Mouse (Mus musculus) lung, embryonic 16.5 days (tissue): ENCODE measurements around the gene Hnrnpa0. TPM values are rescaled to one million over a fixed set of nuclear protein-coding genes. Genes with fewer than 3 reads are reported as not detected.

Experiments
- ATAC-seq: fragments of 200-750 bp; cut with Nextera tagmentation; 2 replicates; pipeline ENCODE4 v1.8.0; 2017; ENCODE audit warnings: low read depth, mild to moderate bottlenecking, moderate library complexity
- H3K27ac ChIP-seq: fragments of 300-500 bp; sonication (generic); 2 replicates; pipeline ENCODE4 v1.5.1; 2014; ENCODE audit warnings: mild to moderate bottlenecking, control low read depth, low read length
- H3K27me3 ChIP-seq: fragments of 300-500 bp; sonication (generic); 2 replicates; pipeline ENCODE4 v1.6.1; 2014; ENCODE audit warnings: low read depth, low read length, mixed read lengths; ENCODE audit not compliant: control insufficient read depth, insufficient read depth
- H3K36me3 ChIP-seq: fragments of 300-500 bp; sonication (generic); 2 replicates; pipeline ENCODE4 v1.6.1; 2014; ENCODE audit warnings: low read length; ENCODE audit not compliant: control insufficient read depth, insufficient read depth
- H3K4me1 ChIP-seq: fragments of 300-500 bp; sonication (generic); replicated peaks from 2 replicates; pipeline ENCODE4 v1.6.1; 2014; ENCODE audit warnings: low read length, mixed read lengths; ENCODE audit not compliant: control insufficient read depth, insufficient read depth
- H3K4me2 ChIP-seq: fragments of 300-500 bp; sonication (generic); 2 replicates; pipeline ENCODE4 v1.6.1; 2014; ENCODE audit warnings: low read depth, low read length, control low read depth
- H3K4me3 ChIP-seq: fragments of 300-500 bp; sonication (generic); 2 replicates; pipeline ENCODE4 v1.5.1; 2014; ENCODE audit warnings: mild to moderate bottlenecking, low read length, control low read depth
- H3K9ac ChIP-seq: fragments of 300-500 bp; sonication (generic); 2 replicates; pipeline ENCODE4 v1.6.1; 2014; ENCODE audit warnings: low read length, control low read depth
- H3K9me3 ChIP-seq: fragments of 300-500 bp; sonication (generic); 2 replicates; pipeline ENCODE4 v1.6.1; 2016; ENCODE audit warnings: low read length; ENCODE audit not compliant: control insufficient read depth
- WGBS: fragments of 180-500 bp; shearing (Covaris S2); extraction: QIAGEN DNeasy Blood & Tissue Kit; methylation state at CpG from one replicate; pipeline ENCODE4 v1.1.7; 2014; 5-methylcytosine and 5-hydroxymethylcytosine counted together
- polyA plus RNA-seq: library from polyadenylated mRNA; unstranded; fragments of >200 nt; fragmentation: Nextera tagmentation; extraction: Ambion mirVana; gene quantifications from 2 replicates; pipeline ENCODE4 v1.2.1, GENCODE M21; 2015

Hnrnpa0 gene
- polyA plus RNA-seq, 1 experiment from 2014 or later = 32.9 TPM

DNA sequence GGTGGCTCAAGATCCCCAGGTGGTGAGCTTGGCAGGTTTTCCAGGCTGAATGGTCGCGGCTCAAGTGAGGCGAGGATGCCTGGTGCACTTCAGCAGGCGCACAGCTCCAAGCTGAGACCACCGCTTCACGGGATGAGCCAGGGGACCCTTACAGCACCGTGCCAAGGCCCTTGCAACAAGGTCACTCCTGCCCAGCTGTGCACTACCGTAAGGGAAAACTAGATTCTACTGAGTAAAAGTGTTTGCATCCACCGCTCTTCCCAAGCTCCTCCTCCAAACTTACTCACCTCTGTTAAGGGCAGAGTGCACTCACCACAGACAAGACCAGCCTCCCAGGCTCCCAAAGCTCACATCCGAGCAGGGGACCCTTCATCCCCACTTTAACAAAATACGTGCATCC lies 44.8 kb downstream of the Hnrnpa0 start:
- H3K27me3 ChIP-seq = no peaks in the 10 kb centered on the region

DNA sequence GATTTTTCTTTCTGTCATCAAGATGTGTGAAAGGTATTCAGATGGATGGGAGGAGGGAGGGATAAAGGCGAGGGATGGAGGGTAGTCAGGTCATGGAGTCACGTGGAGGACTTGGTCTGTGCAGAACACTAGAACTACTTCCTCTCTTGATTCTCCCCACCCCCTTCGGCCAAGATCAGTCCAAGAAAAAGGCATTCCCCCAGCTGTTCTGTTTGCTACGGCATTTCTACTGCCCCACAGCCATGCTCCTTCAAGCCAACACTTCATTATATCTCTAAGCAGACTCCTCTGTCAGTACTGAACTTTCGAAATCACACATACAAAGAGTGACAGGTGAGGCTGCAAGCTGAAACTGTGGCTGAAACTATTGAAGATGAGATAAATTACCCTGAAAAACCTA lies 45.3 kb downstream of the Hnrnpa0 start:
- H3K27ac ChIP-seq = no peak overlapping the region
- peaks cover 10% of the 10 kb centered on the region; the same call in 1 of the 2 replicates for H3K4me1 ChIP-seq
- no peaks in the 10 kb centered on the region for H3K9me3 ChIP-seq
- H3K9ac ChIP-seq = no peak overlapping the region
- no peak overlapping the region for H3K4me2 ChIP-seq
- WGBS = 32% methylated on average over 5 of the region's 5 CpGs
- H3K36me3 ChIP-seq = no peaks in the 10 kb centered on the region
- ATAC-seq = peak; percentile 89
- no peaks in the 10 kb centered on the region for H3K27me3 ChIP-seq
- no peak overlapping the region for H3K4me3 ChIP-seq

More for the DNA sequence above, 44.8 kb downstream of the Hnrnpa0 start:
- Histone ChIP-seq H3K4me3 (no peak overlapping the region), H3K9ac (no peak overlapping the region), H3K4me1 (peaks cover 8% of the 10 kb centered on the region; the same call in 1 of the 2 replicates), H3K36me3 (no peaks in the 10 kb centered on the region), H3K27ac (no peak overlapping the region), H3K4me2 (no peak overlapping the region), H3K9me3 (no peaks in the 10 kb centered on the region)
- WGBS = 61% methylated on average over 11 of the region's 11 CpGs
- ATAC-seq = 0 out of 2 replicates have a peak, but pooled peaks have one; percentile 18

DNA sequence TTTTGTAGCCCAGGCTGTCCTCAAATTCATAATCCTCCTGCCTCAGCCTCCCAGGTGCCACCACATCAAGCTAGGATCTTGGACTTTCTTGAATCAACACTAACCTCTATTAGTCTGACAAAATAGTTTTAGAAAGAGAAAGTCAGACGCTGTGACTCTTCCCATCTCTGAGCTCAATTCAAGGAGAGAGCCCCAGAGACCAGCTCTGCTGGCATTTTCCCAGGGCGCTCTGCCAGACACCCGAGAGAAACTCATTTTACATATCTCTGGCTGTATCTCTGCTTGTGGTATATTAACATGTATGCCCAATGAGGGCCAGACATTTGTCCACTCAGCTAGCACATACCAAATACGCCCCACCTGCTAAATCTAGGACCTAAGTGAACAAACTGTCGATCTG lies 50.0 kb downstream of the Hnrnpa0 start:
- ATAC-seq = no peak
- no peaks in the 10 kb centered on the region for H3K9me3 ChIP-seq
- 65% methylated on average over 5 of the region's 5 CpGs for WGBS

More for the DNA sequence above, 50.0 kb downstream of the Hnrnpa0 start:
- Histone ChIP-seq H3K36me3 (no peaks in the 10 kb centered on the region), H3K27me3 (no peaks in the 10 kb centered on the region), H3K27ac (no peak overlapping the region), H3K4me3 (no peak overlapping the region), H3K4me2 (no peak overlapping the region), H3K4me1 (peaks cover 11% of the 10 kb centered on the region; the same call in 1 of the 2 replicates), H3K9ac (no peak overlapping the region)

Other genes with a start within 250 kb of the Hnrnpa0 start
- gene Spock1, start 220.2 kb downstream of the Hnrnpa0 start, polyA plus RNA-seq = 0.41 TPM in 2 replicates
- gene Klhl3, start 15.0 kb downstream of the Hnrnpa0 start, polyA plus RNA-seq = 4.4 and 4.6 TPM in 2 replicates
- gene Idnk, start 29.1 kb upstream of the Hnrnpa0 start, polyA plus RNA-seq = 37.2 and 41.8 TPM in 2 replicates
- gene Ubqln1, start 87.1 kb upstream of the Hnrnpa0 start, polyA plus RNA-seq = 81.0 and 87.8 TPM in 2 replicates
- gene Gkap1, start 147.1 kb upstream of the Hnrnpa0 start, polyA plus RNA-seq = 16.5 and 19.8 TPM in 2 replicates
- 1.4 and 1.6 TPM in 2 replicates for gene Kif27, start 230.6 kb upstream of the Hnrnpa0 start, polyA plus RNA-seq